8 mouse cellular contexts compared by ENCODE assay signal in genomic region chr8:121117186-121117651, GRCm38 (mm10). TPM values are rescaled to one million over a fixed set of nuclear protein-coding genes. Genes with fewer than 3 reads are reported as not detected.
DNase-seq lines count a peak whose midpoint lies in the region; ATAC-seq and TF ChIP-seq lines count a peak whose summit lies in the region.

No protein-coding gene starts in this region.

- H3K27ac ChIP-seq in left cerebral cortex, adult 2 months: no peak overlapping the region
- H3K27ac ChIP-seq in embryonic facial prominence, embryonic 13.5 days: no peak overlapping the region
- H3K27ac ChIP-seq in intestine, embryonic 16.5 days (ENCODE audit: low read length): no peak overlapping the region
- 0 out of 2 replicates have a peak overlapping the region, but pooled peaks have one; percentile 1 for H3K27ac ChIP-seq in neural tube, embryonic 12.5 days

- intact Hi-C loops in left cerebral cortex, adult 2 months (cut with DNase I): no loop called here
- intact Hi-C loops in left cerebral cortex, postnatal 25 days (cut with DNase I): no loop called here
- intact Hi-C loops in left cerebral cortex, postnatal 4 days (cut with DNase I): loop anchor here (5.0 kb wide), 1 partner anchor 275 kb away; no protein-coding TSS in a partner anchor

- ATAC-seq in embryonic facial prominence, embryonic 13.5 days (ENCODE audit: insufficient number of reproducible peaks, insufficient read depth, low FRiP score, low TSS enrichment, low read depth): no peak
- no peak for ATAC-seq in intestine, embryonic 16.5 days
- no peak for ATAC-seq in neural tube, embryonic 12.5 days (ENCODE audit: low FRiP score, low read depth)
- ATAC-seq in erythroblast, adult 5-6 weeks (replicated peaks; ENCODE audit: low FRiP score, poor library complexity, severe bottlenecking): no peak

- peak overlapping the region; percentile 38; the same call in 1 of the 2 replicates for H3K4me3 ChIP-seq in left cerebral cortex, adult 2 months
- peak overlapping the region; percentile 59 for H3K4me3 ChIP-seq in embryonic facial prominence, embryonic 13.5 days
- peak overlapping the region; percentile 58 for H3K4me3 ChIP-seq in intestine, embryonic 16.5 days (ENCODE audit: low read length)
- peak overlapping the region; percentile 43 for H3K4me3 ChIP-seq in neural tube, embryonic 12.5 days

- peaks cover 38% of the 10 kb centered on the region for H3K4me1 ChIP-seq in embryonic facial prominence, embryonic 13.5 days
- peaks cover 15% of the 10 kb centered on the region for H3K4me1 ChIP-seq in intestine, embryonic 16.5 days (ENCODE audit: control insufficient read depth, insufficient read depth, low read length)
- peaks cover 17% of the 10 kb centered on the region for H3K4me1 ChIP-seq in neural tube, embryonic 12.5 days

- DNase-seq in left cerebral cortex, adult 2 months (ENCODE audit: extremely low spot score in 1 of 2, low spot score in 2 of 2): no peak
- DNase-seq in left cerebral cortex, postnatal 25 days (ENCODE audit: low spot score in 2 of 2): no peak
- DNase-seq in left cerebral cortex, postnatal 4 days: no peak
- DNase-seq in layer of hippocampus, adult 8-10 months (ENCODE audit: low spot score in 2 of 2): no peak

- 0 out of 2 replicates have a peak, but pooled peaks cover 3% of the 10 kb centered on the region for H3K9me3 ChIP-seq in embryonic facial prominence, embryonic 13.5 days
- 0 out of 2 replicates have a peak, but pooled peaks cover 3% of the 10 kb centered on the region for H3K9me3 ChIP-seq in intestine, embryonic 16.5 days (ENCODE audit: control insufficient read depth, low read length)
- no peaks in the 10 kb centered on the region for H3K9me3 ChIP-seq in neural tube, embryonic 12.5 days

- H3K9ac ChIP-seq in embryonic facial prominence, embryonic 13.5 days: peak overlapping the region; percentile 78
- no peak overlapping the region for H3K9ac ChIP-seq in intestine, embryonic 16.5 days (ENCODE audit: low read depth, low read length)
- peak overlapping the region; percentile 58 for H3K9ac ChIP-seq in neural tube, embryonic 12.5 days

- TF ChIP-seq CTCF in left cerebral cortex, adult 2 months (IDR thresholded peaks at IDR 0.05): no peak; the same call in 1 of the 2 replicates

- no peaks in the 10 kb centered on the region for H3K36me3 ChIP-seq in embryonic facial prominence, embryonic 13.5 days
- no peaks in the 10 kb centered on the region for H3K36me3 ChIP-seq in intestine, embryonic 16.5 days (ENCODE audit: control insufficient read depth, insufficient read depth, low read length)
- H3K36me3 ChIP-seq in neural tube, embryonic 12.5 days: no peaks in the 10 kb centered on the region

- under 1% methylated on average over 62 of the region's 62 CpGs for WGBS in embryonic facial prominence, embryonic 13.5 days
- 1% methylated on average over 62 of the region's 62 CpGs for WGBS in intestine, embryonic 16.5 days
- under 1% methylated on average over 62 of the region's 62 CpGs for WGBS in neural tube, embryonic 12.5 days

- peaks cover 93% of the 10 kb centered on the region for H3K27me3 ChIP-seq in embryonic facial prominence, embryonic 13.5 days
- peaks cover 73% of the 10 kb centered on the region for H3K27me3 ChIP-seq in intestine, embryonic 16.5 days (replicated peaks; ENCODE audit: control insufficient read depth, insufficient read depth, low read length)
- H3K27me3 ChIP-seq in neural tube, embryonic 12.5 days (replicated peaks): peaks cover 93% of the 10 kb centered on the region

- peak overlapping the region; percentile 92 for H3K4me2 ChIP-seq in embryonic facial prominence, embryonic 13.5 days
- peak overlapping the region; percentile 90 for H3K4me2 ChIP-seq in intestine, embryonic 16.5 days (ENCODE audit: low read depth, low read length)
- H3K4me2 ChIP-seq in neural tube, embryonic 12.5 days (replicated peaks): peak overlapping the region; percentile 72

RNA-seq across cellular contexts. Expression of gene Foxc2, which starts 1.2 kb away (rescaled TPM):
- 1 to 10 TPM; 1.5 to 2.3 TPM for total RNA-seq in left cerebral cortex, adult 2 months (2021)
- 1 to 10 TPM; 1.8 to 2.1 TPM for total RNA-seq in left cerebral cortex, postnatal 25 days (2021)
- polyA plus RNA-seq in embryonic facial prominence, embryonic 13.5 days (2015; fragmentation: Nextera tagmentation; extraction: Ambion mirVana): 3.2 and 3.3 TPM in 2 replicates
- 0.20 and 0.22 TPM in 2 replicates for polyA plus RNA-seq in intestine, embryonic 16.5 days (2015; fragmentation: Nextera tagmentation; extraction: Ambion mirVana)
- polyA plus RNA-seq in neural tube, embryonic 12.5 days (2016; fragmentation: Nextera tagmentation; extraction: Ambion mirVana): 17.0 and 20.9 TPM in 2 replicates
- total RNA-seq in left cerebral cortex, postnatal 4 days (2021): 1 to 10 TPM; 4.3 to 4.4 TPM
- not detected in 2 replicates for total RNA-seq in erythroblast, adult 5-6 weeks (2015; ENCODE audit: low replicate concordance)
- total RNA-seq in erythroblast, adult 5-6 weeks (2017; ENCODE audit: low replicate concordance): not detected in 2 replicates
- 1 to 10 TPM; 1.0 to 2.3 (median 1.3) TPM for total RNA-seq in layer of hippocampus, adult 8-10 months (2022)

RNA-seq across cellular contexts. Expression of gene Mthfsd, which starts 9.0 kb away (rescaled TPM):
- total RNA-seq in left cerebral cortex, adult 2 months (2021): 10 to 100 TPM; 40.0 to 46.5 TPM
- total RNA-seq in left cerebral cortex, postnatal 25 days (2021): 10 to 100 TPM; 38.3 to 40.7 TPM
- polyA plus RNA-seq in embryonic facial prominence, embryonic 13.5 days (2015; fragmentation: Nextera tagmentation; extraction: Ambion mirVana): 60.5 and 70.5 TPM in 2 replicates
- polyA plus RNA-seq in intestine, embryonic 16.5 days (2015; fragmentation: Nextera tagmentation; extraction: Ambion mirVana): 48.9 TPM in 2 replicates
- 67.3 and 70.0 TPM in 2 replicates for polyA plus RNA-seq in neural tube, embryonic 12.5 days (2016; fragmentation: Nextera tagmentation; extraction: Ambion mirVana)
- total RNA-seq in left cerebral cortex, postnatal 4 days (2021): 10 to 100 TPM; 23.2 to 26.6 TPM
- total RNA-seq in erythroblast, adult 5-6 weeks (2015; ENCODE audit: low replicate concordance): 1.5 and 3.5 TPM in 2 replicates
- total RNA-seq in erythroblast, adult 5-6 weeks (2017; ENCODE audit: low replicate concordance): 2.2 and 21.7 TPM in 2 replicates
- total RNA-seq in layer of hippocampus, adult 8-10 months (2022): 10 to 100 TPM; 41.1 to 45.8 (median 44.7) TPM

RNA-seq across cellular contexts. Expression of gene Foxl1, which starts 10.5 kb away (rescaled TPM):
- total RNA-seq in left cerebral cortex, adult 2 months (2021): under 1 TPM in 1 of 2 experiments, not detected in 1; 0.21 TPM
- under 1 TPM; 0.16 to 0.30 TPM for total RNA-seq in left cerebral cortex, postnatal 25 days (2021)
- 0.28 and 0.34 TPM in 2 replicates for polyA plus RNA-seq in embryonic facial prominence, embryonic 13.5 days (2015; fragmentation: Nextera tagmentation; extraction: Ambion mirVana)
- 5.2 and 5.8 TPM in 2 replicates for polyA plus RNA-seq in intestine, embryonic 16.5 days (2015; fragmentation: Nextera tagmentation; extraction: Ambion mirVana)
- polyA plus RNA-seq in neural tube, embryonic 12.5 days (2016; fragmentation: Nextera tagmentation; extraction: Ambion mirVana): 1.1 and 1.6 TPM in 2 replicates
- total RNA-seq in left cerebral cortex, postnatal 4 days (2021): under 1 TPM in 1 of 2 experiments, not detected in 1; 0.18 TPM
- not detected in 2 replicates for total RNA-seq in erythroblast, adult 5-6 weeks (2015; ENCODE audit: low replicate concordance)
- not detected in 2 replicates for total RNA-seq in erythroblast, adult 5-6 weeks (2017; ENCODE audit: low replicate concordance)
- under 1 TPM in 3 of 4 experiments, not detected in 1; 0.16 to 0.18 (median 0.16) TPM for total RNA-seq in layer of hippocampus, adult 8-10 months (2022)

RNA-seq across cellular contexts. Expression of gene Foxf1, which starts 33.0 kb away (rescaled TPM):
- under 1 TPM; 0.79 to 0.91 TPM for total RNA-seq in left cerebral cortex, adult 2 months (2021)
- total RNA-seq in left cerebral cortex, postnatal 25 days (2021): 1 to 10 TPM in 1 of 2 experiments, under 1 TPM in 1; 0.87 to 1.1 TPM
- 10.7 and 15.1 TPM in 2 replicates for polyA plus RNA-seq in embryonic facial prominence, embryonic 13.5 days (2015; fragmentation: Nextera tagmentation; extraction: Ambion mirVana)
- 86.9 and 88.3 TPM in 2 replicates for polyA plus RNA-seq in intestine, embryonic 16.5 days (2015; fragmentation: Nextera tagmentation; extraction: Ambion mirVana)
- 4.2 and 5.5 TPM in 2 replicates for polyA plus RNA-seq in neural tube, embryonic 12.5 days (2016; fragmentation: Nextera tagmentation; extraction: Ambion mirVana)
- 1 to 10 TPM; 1.7 TPM for total RNA-seq in left cerebral cortex, postnatal 4 days (2021)
- total RNA-seq in erythroblast, adult 5-6 weeks (2015; ENCODE audit: low replicate concordance): not detected in 2 replicates
- not detected in 2 replicates for total RNA-seq in erythroblast, adult 5-6 weeks (2017; ENCODE audit: low replicate concordance)
- 1 to 10 TPM in 1 of 4 experiments, under 1 TPM in 3; 0.52 to 1.1 (median 0.59) TPM for total RNA-seq in layer of hippocampus, adult 8-10 months (2022)
